Mouse (Mus musculus) cerebral cortex, adult 2 months (tissue): ENCODE data around the gene Stx2.

Experiments
- WGBS: fragments of 180-500 bp; shearing (Covaris S2); methylation state at CpG from one replicate; pipeline ENCODE4 v1.1.7; 2018; 5-methylcytosine and 5-hydroxymethylcytosine counted together

Stx2 gene

GRCm38 (mm10) chr5:129008412-129008826, at the start of gene Stx2:
Gene Stx2, minus strand, starts transcription at chr5:129008574.
- WGBS, result 1% methylated on average over 39 of the region's 39 CpGs

- 93% methylated on average over 9 of the region's 9 CpGs for WGBS
Observed at GRCm38 (mm10) chr5:129054675-129055284, 46.4 kb upstream of the Stx2 start.

GRCm38 (mm10) chr5:129052636-129053355, 44.4 kb upstream of the Stx2 start:
- 23% methylated on average over 20 of the region's 20 CpGs for WGBS

GRCm38 (mm10) chr5:129051910-129052309, 43.5 kb upstream of the Stx2 start:
- WGBS, result 82% methylated on average over 3 of the region's 3 CpGs

- WGBS, result 36% methylated on average over 9 of the region's 9 CpGs
Observed at GRCm38 (mm10) chr5:129049372-129049771, 41.0 kb upstream of the Stx2 start.

GRCm38 (mm10) chr5:129045641-129046580, 37.5 kb upstream of the Stx2 start:
- 29% methylated on average over 26 of the region's 26 CpGs for WGBS

GRCm38 (mm10) chr5:129037739-129038138, 29.4 kb upstream of the Stx2 start:
- 58% methylated on average over 7 of the region's 7 CpGs for WGBS

- WGBS, result 76% methylated on average over 5 of the region's 5 CpGs
Observed at GRCm38 (mm10) chr5:129036678-129037077, 28.3 kb upstream of the Stx2 start.

- 73% methylated on average over 5 of the region's 5 CpGs for WGBS
Observed at GRCm38 (mm10) chr5:129029131-129029723, 20.9 kb upstream of the Stx2 start.

GRCm38 (mm10) chr5:129026637-129027036, 18.3 kb upstream of the Stx2 start:
- WGBS, result 81% methylated on average over 1 of the region's 1 CpGs

GRCm38 (mm10) chr5:129026171-129026570, 17.8 kb upstream of the Stx2 start:
- 95% methylated on average over 3 of the region's 3 CpGs for WGBS

- 93% methylated on average over 2 of the region's 2 CpGs for WGBS
Observed at GRCm38 (mm10) chr5:129025725-129026124, 17.4 kb upstream of the Stx2 start.

- WGBS, result 41% methylated on average over 2 of the region's 2 CpGs
Observed at GRCm38 (mm10) chr5:129025048-129025447, 16.7 kb upstream of the Stx2 start.

- 1% methylated on average over 28 of the region's 28 CpGs for WGBS
Observed at GRCm38 (mm10) chr5:129020731-129021130, 12.4 kb upstream of the Stx2 start.

- under 1% methylated on average over 54 of the region's 56 CpGs for WGBS
Observed at GRCm38 (mm10) chr5:129020300-129020668, 11.9 kb upstream of the Stx2 start.

- under 1% methylated on average over 102 of the region's 102 CpGs for WGBS
Observed at GRCm38 (mm10) chr5:129019497-129020299, 11.3 kb upstream of the Stx2 start, which contains the start of gene Ran. Gene Ran, plus strand, starts transcription at chr5:129020069.

GRCm38 (mm10) chr5:129018782-129019489, 10.6 kb upstream of the Stx2 start:
- WGBS, result 68% methylated on average over 13 of the region's 13 CpGs

- WGBS, result 96% methylated on average over 3 of the region's 3 CpGs
Observed at GRCm38 (mm10) chr5:129016370-129016769, 8.0 kb upstream of the Stx2 start.

GRCm38 (mm10) chr5:129015540-129015939, 7.2 kb upstream of the Stx2 start:
- WGBS, result 91% methylated on average over 5 of the region's 5 CpGs

- WGBS, result 71% methylated on average over 3 of the region's 3 CpGs
Observed at GRCm38 (mm10) chr5:129015020-129015419, 6.6 kb upstream of the Stx2 start.
